Mouse (Mus musculus) neural tube, embryonic 14.5 days (tissue): ENCODE data around the gene Stam2. TPM values are rescaled to one million over a fixed set of nuclear protein-coding genes. Genes with fewer than 3 reads are reported as not detected.

ENCODE experiments used
- ATAC-seq: fragments of 200-750 bp; cut with Nextera tagmentation; 2 replicates; pipeline ENCODE4 v1.8.0; 2017; ENCODE audit warnings: low read depth, mild to moderate bottlenecking, moderate TSS enrichment, moderate library complexity
- H3K27ac ChIP-seq: fragments of 300-500 bp; sonication (generic); 2 replicates; pipeline ENCODE4 v1.5.1; 2014; ENCODE audit warnings: low read depth, mild to moderate bottlenecking, control low read depth, low read length, moderate library complexity, mixed read lengths
- H3K27me3 ChIP-seq: fragments of 300-500 bp; sonication (generic); 2 replicates; pipeline ENCODE4 v1.6.1; 2014; ENCODE audit warnings: low read length; ENCODE audit not compliant: control insufficient read depth, insufficient read depth
- H3K36me3 ChIP-seq: fragments of 300-500 bp; sonication (generic); 2 replicates; pipeline ENCODE4 v1.6.1; 2014; ENCODE audit warnings: low read length, mixed read lengths; ENCODE audit not compliant: control insufficient read depth, insufficient read depth
- H3K4me1 ChIP-seq: fragments of 300-500 bp; sonication (generic); 2 replicates; pipeline ENCODE4 v1.6.1; 2014; ENCODE audit warnings: low read length; ENCODE audit not compliant: control insufficient read depth, insufficient read depth
- H3K4me2 ChIP-seq: fragments of 300-500 bp; sonication (generic); 2 replicates; pipeline ENCODE4 v1.6.1; 2014; ENCODE audit warnings: mild to moderate bottlenecking, low read depth, low read length, control low read depth
- H3K4me3 ChIP-seq: fragments of 300-500 bp; sonication (generic); 2 replicates; pipeline ENCODE4 v1.5.1; 2014; ENCODE audit warnings: low read depth, low read length, control low read depth, mixed read lengths
- H3K9ac ChIP-seq: fragments of 300-500 bp; sonication (generic); replicated peaks from 2 replicates; pipeline ENCODE4 v1.6.1; 2014; ENCODE audit warnings: low read depth, mild to moderate bottlenecking, control low read depth, low read length, mixed read lengths
- H3K9me3 ChIP-seq: fragments of 300-500 bp; sonication (generic); 2 replicates; pipeline ENCODE4 v1.6.1; 2016; ENCODE audit warnings: low read length; ENCODE audit not compliant: control insufficient read depth
- WGBS: fragments of 180-500 bp; shearing (Covaris S2); extraction: QIAGEN DNeasy Blood & Tissue Kit; methylation state at CpG from one replicate; pipeline ENCODE4 v1.1.7; 2014; 5-methylcytosine and 5-hydroxymethylcytosine counted together
- polyA plus RNA-seq: library from polyadenylated mRNA; unstranded; fragments of >200 nt; fragmentation: Nextera tagmentation; extraction: Ambion mirVana; gene quantifications from 2 replicates; pipeline ENCODE4 v1.2.1, GENCODE M21; 2014

The Stam2 gene
- polyA plus RNA-seq, 1 experiment from 2014 or later = 43.5 TPM

- H3K9ac ChIP-seq = no peak overlapping the region
- no peaks in the 10 kb centered on the region for H3K4me1 ChIP-seq
- no peak overlapping the region for H3K4me3 ChIP-seq
- H3K36me3 ChIP-seq = no peaks in the 10 kb centered on the region
- H3K27ac ChIP-seq = no peak overlapping the region
- no peaks in the 10 kb centered on the region for H3K9me3 ChIP-seq
- WGBS = 82% methylated on average over 6 of the region's 6 CpGs
- no peaks in the 10 kb centered on the region for H3K27me3 ChIP-seq
- no peak overlapping the region for H3K4me2 ChIP-seq
- no peak for ATAC-seq
Measured at GRCm38 (mm10) chr2:52651547-52651946, 90.5 kb downstream of the Stam2 start.

- no peak for ATAC-seq
- WGBS = 72% methylated on average over 8 of the region's 8 CpGs
- Histone ChIP-seq H3K9me3 (no peaks in the 10 kb centered on the region), H3K9ac (no peak overlapping the region), H3K36me3 (no peaks in the 10 kb centered on the region), H3K4me1 (no peaks in the 10 kb centered on the region), H3K27me3 (no peaks in the 10 kb centered on the region), H3K4me2 (no peak overlapping the region), H3K4me3 (no peak overlapping the region), H3K27ac (no peak overlapping the region)
Measured at GRCm38 (mm10) chr2:52647255-52647998, 94.7 kb downstream of the Stam2 start.

GRCm38 (mm10) chr2:52643657-52644056 is 98.4 kb downstream of the Stam2 start:
- ATAC-seq = no peak
- 86% methylated on average over 6 of the region's 6 CpGs for WGBS

More at GRCm38 (mm10) chr2:52643657-52644056, 98.4 kb downstream of the Stam2 start:
- no peaks in the 10 kb centered on the region for H3K36me3 ChIP-seq
- no peaks in the 10 kb centered on the region for H3K27me3 ChIP-seq
- H3K9me3 ChIP-seq = no peaks in the 10 kb centered on the region
- no peak overlapping the region for H3K4me2 ChIP-seq
- H3K4me1 ChIP-seq = no peaks in the 10 kb centered on the region
- H3K4me3 ChIP-seq = no peak overlapping the region
- no peak overlapping the region for H3K27ac ChIP-seq
- no peak overlapping the region for H3K9ac ChIP-seq

Other genes starting within 250 kb of the Stam2 start
- 21.5 TPM in 2 replicates for gene Cacnb4, start 65.5 kb downstream of the Stam2 start, polyA plus RNA-seq
- 13.3 and 16.8 TPM in 2 replicates for gene Fmnl2, start 115.6 kb upstream of the Stam2 start, polyA plus RNA-seq